Mouse (Mus musculus) stomach, postnatal 0 days (tissue): ENCODE measurements around the gene Gm614.

Experiments used
- CTCF ChIP-seq: IDR thresholded peaks from 2 replicates; pipeline ENCODE4 v1.5.1; 2016; ENCODE audit warnings: antibody characterized with exemption, low read depth, mild to moderate bottlenecking, moderate library complexity
- EP300 ChIP-seq: optimal IDR thresholded peaks from 2 replicates; pipeline ENCODE3; 2016; ENCODE audit warnings: antibody characterized with exemption

- no peak for TF ChIP-seq EP300
- no peak for TF ChIP-seq CTCF
Measured at GRCm38 (mm10) chrX:101285953-101286670, 22.3 kb upstream of the Gm614 start.
